Mouse (Mus musculus): ENCODE results near the gene Pigm. TPM values are rescaled to one million over a fixed set of nuclear protein-coding genes. Genes with fewer than 3 reads are reported as not detected.

Gene Pigm
- total RNA-seq, 2 experiments from 2014 or later, result 4.4 to 4.8 TPM

DNA sequence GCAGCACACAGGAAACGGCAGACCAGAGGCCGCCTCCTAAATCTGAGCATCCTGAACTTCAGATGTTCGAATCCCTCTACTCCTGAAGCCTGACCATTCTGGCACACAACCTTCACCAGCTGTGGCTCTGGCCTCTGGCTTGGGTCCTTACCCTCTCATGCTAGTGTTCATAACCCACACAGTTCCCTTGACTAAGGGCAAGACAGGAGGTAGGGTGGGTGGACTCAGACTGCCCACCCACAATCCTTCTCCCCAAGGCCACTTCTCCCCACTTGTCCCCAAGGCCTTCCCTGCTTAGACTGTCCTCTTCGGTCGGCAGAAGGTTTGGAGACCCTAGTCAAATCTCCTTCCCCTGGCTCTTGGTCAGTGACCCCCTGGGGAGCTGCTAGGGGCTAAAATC lies 26.8 kb upstream of the Pigm start:
- DNase-seq, result no peak
- intact Hi-C loops (cut with DNase I; ENCODE audit: low total_unique reads), result no loop called here

DNA sequence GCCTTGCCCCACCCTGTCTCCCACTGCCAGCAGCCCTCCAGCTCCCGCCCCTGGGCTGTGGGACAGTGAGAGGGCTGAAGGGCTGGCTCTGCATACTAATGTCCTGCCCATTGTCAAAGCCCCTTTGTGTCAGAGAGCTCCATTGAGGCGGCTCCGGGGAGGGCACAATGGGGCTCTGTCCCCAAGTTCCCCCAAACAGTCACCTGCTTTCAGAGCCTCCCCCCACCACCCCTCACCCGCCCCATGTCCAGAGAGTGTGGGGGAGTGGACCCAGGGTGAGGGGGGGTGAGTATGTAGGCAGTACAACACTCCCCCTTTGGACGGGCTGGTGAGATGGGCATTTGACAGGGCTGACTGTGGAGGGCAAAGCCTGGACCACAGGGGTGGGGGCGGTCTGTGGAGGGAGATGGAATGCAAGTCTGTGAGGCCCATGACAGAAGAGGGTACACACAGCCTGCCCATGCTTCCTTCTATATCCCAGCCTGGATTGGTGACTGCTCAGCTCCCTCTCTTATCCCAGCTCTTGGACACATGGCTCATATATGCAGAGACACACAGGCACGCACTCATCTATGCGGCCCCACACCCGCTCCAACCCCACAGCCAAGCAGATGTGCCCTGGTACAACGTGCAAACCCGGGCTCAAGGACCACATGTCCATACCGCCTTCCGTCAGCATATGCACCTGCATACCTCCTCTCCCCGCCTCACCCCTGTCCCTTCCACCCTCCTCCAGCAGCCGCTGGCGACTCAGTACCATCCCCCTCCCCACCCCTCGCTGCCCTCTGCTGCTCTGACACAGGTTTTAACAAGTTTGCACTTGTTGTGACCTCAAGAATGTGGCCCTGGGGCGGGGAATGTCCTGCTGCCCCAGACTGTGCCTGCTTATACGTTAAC lies 26.2 kb upstream of the Pigm start:
- intact Hi-C loops (cut with DNase I; ENCODE audit: low total_unique reads), result no loop called here
- DNase-seq, result no peak

DNA sequence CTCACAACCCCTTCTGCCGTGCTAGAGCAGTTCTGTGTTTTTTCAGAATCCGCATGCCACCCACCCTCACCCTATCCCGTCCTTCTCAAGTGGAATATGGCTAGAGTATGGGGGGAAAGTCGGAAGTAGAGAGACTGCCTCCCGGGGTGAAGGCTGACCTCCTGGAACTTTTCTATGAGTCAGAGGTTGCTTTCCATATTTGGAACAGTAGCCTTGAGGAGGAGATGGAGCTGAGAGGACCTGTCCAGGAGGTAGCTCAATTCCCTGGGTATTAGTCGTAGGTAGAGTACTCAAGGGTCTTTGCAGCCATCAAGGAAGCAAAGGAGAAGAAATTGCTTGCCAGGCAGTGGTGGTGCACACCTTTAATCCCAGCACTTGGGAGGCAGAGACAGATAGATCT lies 24.3 kb upstream of the Pigm start:
- intact Hi-C loops (cut with DNase I; ENCODE audit: low total_unique reads), result no loop called here

DNA sequence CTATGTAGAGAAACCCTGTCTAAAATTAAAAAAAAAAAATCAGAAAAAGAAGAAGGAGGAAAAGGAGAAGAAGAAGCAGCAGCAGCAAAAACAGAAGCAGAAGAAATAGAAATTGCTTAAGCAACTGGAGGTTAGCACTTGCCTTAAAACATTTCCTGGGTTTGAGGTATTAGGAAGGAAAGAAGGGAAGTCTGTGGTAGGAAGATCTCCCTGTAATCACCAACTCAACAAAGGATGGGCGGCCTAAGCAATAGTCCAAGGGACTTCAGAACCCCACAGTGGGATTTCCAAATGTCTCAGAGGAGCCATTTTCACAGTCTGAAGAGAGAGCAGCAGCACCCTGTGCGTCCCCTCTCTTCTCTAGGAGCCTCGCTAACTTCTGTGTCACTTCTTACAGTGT lies 23.9 kb upstream of the Pigm start:
- intact Hi-C loops (cut with DNase I; ENCODE audit: low total_unique reads), result no loop called here
- no peak for DNase-seq

More for the DNA sequence above, 24.3 kb upstream of the Pigm start:
- DNase-seq, result no peak

DNA sequence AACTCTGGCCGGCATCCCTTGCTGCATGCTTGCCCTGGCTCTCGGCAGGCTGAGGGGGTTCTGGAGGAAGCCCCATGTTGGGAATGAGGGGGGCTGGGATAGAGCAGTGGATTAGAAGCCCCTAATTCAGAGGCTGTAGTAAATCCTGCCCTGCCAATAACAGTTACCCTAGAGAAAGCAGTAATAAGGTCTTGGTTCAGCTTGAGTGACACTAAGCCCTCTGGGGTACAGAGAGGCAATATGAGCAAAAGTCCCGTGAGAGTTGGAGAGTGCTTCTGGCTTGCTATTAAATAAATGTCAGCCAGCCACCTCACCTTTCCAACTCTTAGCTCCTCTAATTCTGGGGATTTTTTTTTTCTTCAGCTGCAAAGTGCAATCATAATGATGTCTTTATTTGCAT lies 21.0 kb upstream of the Pigm start:
- DNase-seq, result no peak
- intact Hi-C loops (cut with DNase I; ENCODE audit: low total_unique reads), result no loop called here

DNA sequence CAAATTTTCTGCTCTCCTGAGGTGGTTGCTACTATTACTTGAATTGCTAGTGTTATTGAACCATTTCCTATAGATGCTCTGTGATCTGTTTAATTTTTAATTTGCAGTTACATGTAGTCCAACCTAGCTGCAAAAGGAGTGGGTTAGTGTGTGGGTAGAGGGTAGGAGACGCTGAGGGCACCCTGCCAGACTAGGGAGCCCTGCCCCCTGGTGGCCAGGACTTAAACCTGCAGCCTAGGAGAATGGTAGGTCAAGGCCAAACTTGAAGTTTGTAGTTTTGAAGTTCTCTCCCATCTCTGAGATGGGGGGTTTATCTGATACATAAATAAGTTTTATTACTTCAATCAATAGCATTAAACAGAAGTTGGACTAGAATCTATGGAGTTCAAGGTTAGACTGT lies 18.8 kb upstream of the Pigm start:
- intact Hi-C loops (cut with DNase I; ENCODE audit: low total_unique reads), result no loop called here
- peak; percentile 62 for DNase-seq

DNA sequence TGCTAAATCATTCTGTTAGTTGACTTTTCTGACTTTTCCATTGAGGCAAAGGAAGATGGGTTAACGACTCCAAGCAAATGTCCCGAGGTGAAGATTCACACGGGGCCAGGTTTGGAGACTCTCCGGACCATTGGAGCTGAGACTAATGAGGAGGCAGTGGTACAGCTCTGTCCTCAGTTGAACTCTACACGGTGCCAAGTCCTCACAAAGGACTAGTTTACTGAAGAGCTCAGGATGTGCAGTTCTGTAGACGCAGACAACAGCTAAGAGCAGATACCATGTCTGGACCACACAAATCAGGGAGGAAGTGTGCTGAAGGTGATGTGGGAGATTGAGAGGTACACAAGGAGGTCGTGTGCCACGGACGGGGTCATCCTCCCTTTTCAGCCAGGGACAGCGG lies 18.0 kb upstream of the Pigm start:
- intact Hi-C loops (cut with DNase I; ENCODE audit: low total_unique reads), result no loop called here

DNA sequence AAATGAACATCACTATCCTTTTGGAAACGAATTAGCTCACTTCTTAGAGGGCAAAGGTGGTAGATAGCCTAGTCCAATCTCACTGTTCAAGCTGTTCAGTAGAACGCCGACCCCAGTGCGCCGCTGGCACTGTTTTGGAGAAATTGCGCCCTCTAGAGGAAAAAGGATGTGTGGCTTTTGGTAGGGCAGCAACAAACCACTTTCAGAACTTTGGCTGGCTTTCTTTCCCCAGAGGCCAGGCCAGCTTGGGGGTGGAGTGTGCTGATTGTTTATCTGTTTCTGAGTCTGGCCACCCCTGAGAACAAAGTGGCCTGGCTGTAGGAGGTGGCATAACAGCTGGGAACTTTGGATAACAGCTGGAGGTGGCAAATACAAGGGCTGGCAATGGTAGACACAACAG lies 11.7 kb upstream of the Pigm start:
- peak; percentile 38 for DNase-seq

More for the DNA sequence above, 18.0 kb upstream of the Pigm start:
- no peak for DNase-seq

DNA sequence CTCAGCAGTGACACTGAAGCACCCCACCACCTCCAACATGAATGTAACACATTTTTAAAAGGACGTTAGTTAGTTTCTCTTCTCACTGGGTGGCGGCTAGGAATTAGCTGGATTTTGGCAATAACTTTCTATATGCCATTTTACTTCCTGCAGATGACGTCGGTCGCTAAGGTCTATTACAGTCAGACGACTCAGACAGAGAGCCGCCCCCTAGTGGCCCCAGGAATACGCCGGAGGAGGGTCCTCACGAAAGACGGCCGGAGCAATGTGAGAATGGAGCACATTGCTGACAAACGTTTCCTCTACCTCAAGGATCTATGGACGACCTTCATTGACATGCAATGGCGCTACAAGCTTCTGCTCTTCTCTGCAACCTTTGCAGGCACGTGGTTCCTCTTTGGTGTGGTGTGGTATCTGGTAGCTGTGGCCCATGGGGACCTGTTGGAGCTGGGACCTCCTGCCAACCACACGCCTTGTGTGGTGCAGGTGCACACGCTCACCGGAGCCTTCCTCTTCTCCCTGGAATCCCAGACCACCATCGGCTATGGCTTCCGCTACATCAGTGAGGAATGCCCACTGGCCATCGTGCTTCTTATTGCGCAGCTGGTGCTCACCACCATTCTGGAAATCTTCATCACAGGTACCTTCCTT lies 7.5 kb upstream of the Pigm start:
- intact Hi-C loops (cut with DNase I; ENCODE audit: low total_unique reads), result no loop called here
- peak; percentile 31 for DNase-seq

More for the DNA sequence above, 11.7 kb upstream of the Pigm start:
- intact Hi-C loops (cut with DNase I; ENCODE audit: low total_unique reads), result no loop called here

DNA sequence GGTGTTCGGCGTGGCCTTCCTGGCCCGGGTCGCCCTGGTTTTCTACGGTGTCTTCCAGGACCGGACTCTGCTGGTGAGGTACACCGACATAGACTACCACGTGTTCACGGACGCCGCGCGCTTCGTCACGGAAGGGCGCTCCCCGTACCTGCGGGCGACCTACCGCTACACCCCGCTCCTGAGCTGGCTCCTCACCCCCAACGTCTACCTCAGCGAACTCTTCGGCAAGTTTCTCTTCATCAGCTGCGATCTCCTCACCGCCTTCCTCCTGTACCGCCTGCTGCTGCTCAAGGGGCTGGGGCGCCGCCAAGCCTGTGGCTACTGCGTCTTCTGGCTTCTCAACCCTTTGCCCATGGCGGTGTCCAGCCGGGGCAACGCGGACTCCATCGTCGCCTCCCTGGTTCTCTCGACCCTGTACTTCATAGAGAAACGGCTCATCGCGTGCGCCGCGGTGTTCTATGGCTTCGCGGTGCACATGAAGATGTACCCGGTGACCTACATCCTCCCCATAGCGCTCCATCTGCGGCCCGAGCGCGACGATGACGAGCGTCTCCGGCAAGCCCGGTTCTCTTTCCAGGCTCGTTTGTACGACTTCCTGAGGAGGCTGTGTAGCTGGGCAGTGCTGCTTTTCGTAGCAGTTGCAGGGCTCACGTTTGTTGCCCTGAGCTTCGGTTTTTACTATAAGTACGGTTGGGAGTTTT lies 562 bp downstream of the Pigm start:
- DNase-seq, result peak; percentile 26
- intact Hi-C loops (cut with DNase I; ENCODE audit: low total_unique reads), result no loop called here

DNA sequence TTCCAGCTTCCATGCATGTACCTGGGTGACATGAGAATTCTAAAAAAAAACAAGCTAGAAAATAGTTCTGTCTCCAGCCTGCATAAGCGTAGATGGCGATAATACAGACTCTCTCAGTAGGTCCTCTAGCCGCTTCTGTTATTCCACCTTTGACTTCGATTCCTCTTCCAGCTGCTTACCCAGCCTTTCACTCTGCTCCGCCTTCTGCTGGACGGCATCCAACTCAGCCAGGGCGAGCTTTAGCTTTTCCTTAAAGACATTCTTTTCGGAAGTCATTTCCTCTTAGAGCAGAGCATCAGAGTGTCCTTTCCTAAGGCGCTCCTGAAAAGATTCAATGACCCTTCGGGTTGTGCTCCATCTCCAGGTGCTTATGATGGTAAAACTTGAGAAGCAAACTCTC lies 3.7 kb downstream of the Pigm start:
- DNase-seq, result no peak
- intact Hi-C loops (cut with DNase I; ENCODE audit: low total_unique reads), result no loop called here

DNA sequence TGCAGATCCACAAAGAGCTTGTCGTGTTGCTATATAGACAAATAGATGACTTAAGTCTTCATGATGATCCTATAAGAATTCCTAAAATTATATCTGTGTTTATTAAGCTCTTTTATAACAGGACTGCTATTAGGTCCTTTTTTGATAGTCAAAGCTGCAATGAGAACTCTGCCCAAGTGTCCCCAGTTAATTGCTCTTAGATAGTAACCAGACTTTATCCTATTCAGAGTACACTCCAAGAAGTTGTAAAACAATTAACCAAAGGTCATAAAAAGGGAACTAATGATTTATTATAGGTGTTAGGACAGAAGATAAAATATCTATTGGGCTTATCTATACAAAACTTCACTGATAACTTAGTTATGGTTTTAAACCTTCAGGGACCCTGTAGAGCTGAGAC lies 5.7 kb downstream of the Pigm start:
- intact Hi-C loops (cut with DNase I; ENCODE audit: low total_unique reads), result no loop called here

DNA sequence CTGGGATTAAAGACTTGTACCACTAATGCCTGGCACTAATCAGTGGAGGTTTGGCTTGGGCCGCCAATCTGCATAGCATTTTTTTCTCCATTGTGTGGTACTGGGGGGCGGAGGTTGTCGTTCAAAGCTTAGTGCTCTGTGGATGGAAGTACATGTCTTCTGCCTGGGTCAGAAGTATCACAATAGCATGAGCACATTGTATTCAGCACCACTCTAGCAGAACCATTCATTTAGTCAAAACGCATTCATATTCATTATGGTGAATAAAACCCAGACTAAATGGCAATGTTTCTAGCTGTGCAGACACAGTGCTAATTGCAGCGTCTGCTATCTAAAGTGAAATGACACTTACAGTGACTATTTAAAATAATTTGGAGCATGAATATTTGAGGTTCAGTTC lies 10.9 kb downstream of the Pigm start:
- intact Hi-C loops (cut with DNase I; ENCODE audit: low total_unique reads), result no loop called here
- DNase-seq, result no peak

More for the DNA sequence above, 5.7 kb downstream of the Pigm start:
- no peak for DNase-seq

DNA sequence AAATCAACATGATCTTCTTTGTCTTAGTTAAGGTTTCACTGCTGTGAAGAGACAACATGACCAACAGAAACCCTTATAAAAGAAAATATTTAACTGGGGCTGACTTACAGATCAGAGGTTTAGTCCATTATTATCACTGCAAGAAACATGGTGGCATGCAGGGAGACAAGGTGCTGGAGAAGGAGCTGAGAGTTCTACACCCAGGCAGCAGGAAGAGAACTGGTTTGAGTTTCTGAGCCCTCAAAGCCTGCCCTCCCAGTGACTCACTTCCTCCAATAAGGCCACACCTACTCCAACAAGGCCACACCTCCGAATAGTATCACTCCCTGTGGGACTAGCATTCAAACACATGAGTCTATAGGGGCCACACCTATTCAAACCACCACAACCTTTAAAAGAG lies 14.4 kb downstream of the Pigm start:
- DNase-seq, result no peak
- intact Hi-C loops (cut with DNase I; ENCODE audit: low total_unique reads), result no loop called here

DNA sequence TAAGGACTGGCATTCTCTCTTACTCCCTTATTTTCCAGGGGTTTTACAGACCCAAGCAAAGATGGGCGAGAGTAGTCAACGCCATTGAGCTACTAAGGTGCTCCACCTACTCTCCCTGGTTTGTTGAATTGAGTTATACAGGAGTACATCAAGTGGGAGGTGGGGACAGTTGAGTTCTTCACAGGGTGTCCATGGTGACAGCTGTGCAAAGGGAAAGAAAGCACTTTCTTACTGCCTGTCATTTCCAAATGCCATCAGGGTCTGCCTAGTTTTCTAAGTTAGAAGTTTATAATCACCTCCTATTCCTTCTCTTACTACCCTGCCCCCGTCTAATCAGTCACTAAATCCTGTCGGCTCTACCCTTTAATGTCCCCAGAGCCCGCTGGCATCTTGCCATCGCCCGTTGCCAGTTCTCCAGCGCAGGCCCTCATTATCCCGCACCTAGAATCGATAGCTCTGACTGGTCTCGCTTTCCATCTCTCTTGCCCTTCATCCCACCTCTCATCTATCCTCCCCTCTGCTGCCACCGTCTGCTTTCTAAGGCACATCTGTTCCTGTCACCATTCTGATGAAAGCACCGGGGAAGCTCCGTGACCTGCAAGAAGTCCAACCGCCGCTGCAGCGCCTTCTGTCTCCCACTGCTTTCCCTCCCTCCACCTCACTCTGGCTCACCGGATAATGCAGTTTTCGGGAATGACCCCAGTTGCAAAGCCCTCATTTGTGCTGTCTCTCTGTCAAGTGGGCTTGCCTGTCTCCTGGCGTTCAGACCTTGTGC lies 15.6 kb downstream of the Pigm start:
- intact Hi-C loops (cut with DNase I; ENCODE audit: low total_unique reads), result no loop called here

DNA sequence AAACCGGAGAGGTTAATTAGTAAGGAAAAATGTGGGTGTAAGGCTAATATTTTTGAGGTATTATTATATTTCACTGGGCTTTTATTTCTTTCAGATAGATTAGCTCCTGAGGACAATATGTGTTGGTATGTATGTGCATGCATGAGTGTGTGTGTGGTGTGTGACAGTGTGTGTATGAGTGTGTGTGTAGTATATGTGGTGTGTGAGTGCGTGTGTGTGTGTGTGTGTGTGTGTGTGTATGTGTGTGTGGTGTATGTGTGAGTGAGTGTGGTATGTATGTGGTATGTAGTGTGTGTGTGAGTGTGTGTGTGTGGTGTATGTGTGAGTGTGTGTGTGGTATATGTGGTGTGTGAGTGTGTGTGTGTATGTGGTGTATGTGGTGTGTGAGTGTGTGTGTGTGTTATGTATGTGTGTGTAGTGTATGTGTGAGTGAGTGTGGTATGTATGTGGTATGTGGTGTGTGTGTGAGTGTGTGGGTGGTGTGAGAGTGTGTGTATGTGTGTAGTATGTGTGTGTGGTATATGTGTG lies 16.4 kb downstream of the Pigm start:
- no peak for DNase-seq
- intact Hi-C loops (cut with DNase I; ENCODE audit: low total_unique reads), result no loop called here

More for the DNA sequence above, 15.6 kb downstream of the Pigm start:
- peak; percentile 17 for DNase-seq

DNA sequence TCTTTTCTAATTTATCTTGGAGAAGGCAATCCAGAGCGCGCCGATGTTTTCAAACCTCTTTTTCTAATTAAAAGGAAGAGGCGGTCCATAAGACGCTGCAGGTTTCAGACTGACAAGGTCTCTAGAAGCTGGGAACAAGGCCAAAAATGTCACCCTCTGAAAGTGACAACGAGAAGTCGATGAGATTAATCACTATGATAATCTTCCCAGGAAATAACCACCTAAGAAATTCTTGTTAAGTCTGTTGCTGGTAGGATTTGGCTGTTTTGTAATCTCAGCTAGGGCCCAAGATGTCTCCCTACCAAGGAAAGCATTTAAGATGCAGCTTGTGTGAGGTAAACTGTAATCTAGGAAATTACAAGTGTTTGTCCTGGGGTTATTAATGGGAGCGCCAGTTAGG lies 17.4 kb downstream of the Pigm start:
- no peak for DNase-seq
- intact Hi-C loops (cut with DNase I; ENCODE audit: low total_unique reads), result no loop called here

DNA sequence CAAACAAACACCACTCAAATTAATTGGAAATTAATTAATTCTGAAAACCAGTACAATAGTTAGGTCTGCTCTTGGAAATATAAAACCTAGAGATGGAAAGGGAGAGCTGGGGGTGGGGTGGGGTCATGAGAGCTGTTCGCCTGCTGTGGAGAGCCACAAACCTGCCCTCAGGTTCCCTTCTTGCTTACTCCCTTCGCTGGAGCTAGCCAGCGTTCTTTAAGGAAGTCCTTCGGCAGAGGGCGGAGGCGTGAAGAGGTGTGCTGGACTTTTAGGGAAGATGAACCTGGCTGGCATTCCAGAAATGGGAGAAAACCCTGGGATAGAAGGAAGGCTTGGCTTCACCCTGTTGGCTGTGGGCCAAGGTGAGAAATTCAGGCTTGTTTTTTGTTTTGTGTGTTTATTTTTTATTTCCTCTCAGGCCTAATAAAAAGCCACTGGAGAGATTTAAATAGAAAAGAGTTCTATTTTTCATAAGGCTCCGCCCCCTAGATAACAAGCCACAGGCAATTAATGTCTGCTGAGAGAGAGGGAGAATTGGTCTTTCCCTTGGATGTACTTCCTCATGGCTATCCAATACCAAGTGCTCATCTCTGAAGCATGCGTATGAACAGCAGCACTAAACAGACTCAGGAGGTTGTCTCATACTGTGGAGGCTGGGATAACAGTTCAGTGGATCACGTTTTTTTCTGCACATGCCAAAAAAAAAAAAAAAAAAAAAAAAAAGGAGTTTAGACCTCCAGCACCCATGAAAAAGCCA lies 20.8 kb downstream of the Pigm start:
- DNase-seq, result no peak
- intact Hi-C loops (cut with DNase I; ENCODE audit: low total_unique reads), result no loop called here

Measured in gastrocnemius, postnatal 14 days (tissue).